Mouse (Mus musculus): ENCODE data around the gene Dnajb2. TPM values are rescaled to one million over a fixed set of nuclear protein-coding genes. Genes with fewer than 3 reads are reported as not detected.

Dnajb2 gene
- total RNA-seq, 2 experiments from 2014 or later: 154 to 386 TPM

- no peak for ATAC-seq (replicated peaks; ENCODE audit: low FRiP score, poor library complexity, severe bottlenecking)
Observed at GRCm38 (mm10) chr1:75289376-75289775, 53.2 kb downstream of the Dnajb2 start.

- no peak for ATAC-seq (replicated peaks; ENCODE audit: low FRiP score, poor library complexity, severe bottlenecking)
Observed at GRCm38 (mm10) chr1:75289888-75290431, 53.8 kb downstream of the Dnajb2 start.

- no peak for ATAC-seq (replicated peaks; ENCODE audit: low FRiP score, poor library complexity, severe bottlenecking)
Observed at GRCm38 (mm10) chr1:75290582-75290981, 54.4 kb downstream of the Dnajb2 start.

- no peak for ATAC-seq (replicated peaks; ENCODE audit: low FRiP score, poor library complexity, severe bottlenecking)
Observed at GRCm38 (mm10) chr1:75291321-75291720, 55.1 kb downstream of the Dnajb2 start.

- no peak for ATAC-seq (replicated peaks; ENCODE audit: low FRiP score, poor library complexity, severe bottlenecking)
Observed at GRCm38 (mm10) chr1:75292476-75293330, 56.5 kb downstream of the Dnajb2 start.

- ATAC-seq (replicated peaks; ENCODE audit: low FRiP score, poor library complexity, severe bottlenecking): no peak
Observed at GRCm38 (mm10) chr1:75293331-75293701, 57.1 kb downstream of the Dnajb2 start.

GRCm38 (mm10) chr1:75294294-75294693 is 58.1 kb downstream of the Dnajb2 start:
- ATAC-seq (replicated peaks; ENCODE audit: low FRiP score, poor library complexity, severe bottlenecking): no peak

Other genes with a start within 250 kb of the Dnajb2 start
- gene Nhej1, start 111.2 kb upstream of the Dnajb2 start, total RNA-seq (2015; ENCODE audit: low replicate concordance): 5.8 and 12.2 TPM in 2 replicates
- 10.5 and 11.0 TPM in 2 replicates for gene Nhej1, start 111.2 kb upstream of the Dnajb2 start, total RNA-seq (2017; ENCODE audit: low replicate concordance)
- gene Slc23a3, start 102.5 kb upstream of the Dnajb2 start, total RNA-seq (2015; ENCODE audit: low replicate concordance): not detected in 2 replicates
- gene Slc23a3, start 102.5 kb upstream of the Dnajb2 start, total RNA-seq (2017; ENCODE audit: low replicate concordance): not detected in 2 replicates
- 28.5 and 33.5 TPM in 2 replicates for gene Cnppd1, start 93.7 kb upstream of the Dnajb2 start, total RNA-seq (2015; ENCODE audit: low replicate concordance)
- gene Cnppd1, start 93.7 kb upstream of the Dnajb2 start, total RNA-seq (2017; ENCODE audit: low replicate concordance): 66.4 and 76.2 TPM in 2 replicates
- gene Retreg2, start 93.6 kb upstream of the Dnajb2 start, total RNA-seq (2015; ENCODE audit: low replicate concordance): 145 and 163 TPM in 2 replicates
- 133 and 149 TPM in 2 replicates for gene Retreg2, start 93.6 kb upstream of the Dnajb2 start, total RNA-seq (2017; ENCODE audit: low replicate concordance)
- 43.6 and 75.0 TPM in 2 replicates for gene Zfand2b, start 67.8 kb upstream of the Dnajb2 start, total RNA-seq (2015; ENCODE audit: low replicate concordance)
- gene Zfand2b, start 67.8 kb upstream of the Dnajb2 start, total RNA-seq (2017; ENCODE audit: low replicate concordance): 54.6 and 69.4 TPM in 2 replicates
- gene Abcb6, start 56.0 kb upstream of the Dnajb2 start, total RNA-seq (2015; ENCODE audit: low replicate concordance): 198 and 219 TPM in 2 replicates
- gene Abcb6, start 56.0 kb upstream of the Dnajb2 start, total RNA-seq (2017; ENCODE audit: low replicate concordance): 116 and 174 TPM in 2 replicates
- gene Ankzf1, start 44.3 kb upstream of the Dnajb2 start, total RNA-seq (2015; ENCODE audit: low replicate concordance): 5.9 and 7.6 TPM in 2 replicates
- 8.9 and 10.0 TPM in 2 replicates for gene Ankzf1, start 44.3 kb upstream of the Dnajb2 start, total RNA-seq (2017; ENCODE audit: low replicate concordance)
- 29.2 and 39.4 TPM in 2 replicates for gene Atg9a, start 44.2 kb upstream of the Dnajb2 start, total RNA-seq (2015; ENCODE audit: low replicate concordance)
- gene Atg9a, start 44.2 kb upstream of the Dnajb2 start, total RNA-seq (2017; ENCODE audit: low replicate concordance): 38.8 and 54.5 TPM in 2 replicates
- gene Glb1l, start 25.6 kb upstream of the Dnajb2 start, total RNA-seq (2015; ENCODE audit: low replicate concordance): 23.1 and 23.9 TPM in 2 replicates
- 14.2 and 43.3 TPM in 2 replicates for gene Glb1l, start 25.6 kb upstream of the Dnajb2 start, total RNA-seq (2017; ENCODE audit: low replicate concordance)
- gene Stk16, start 25.6 kb upstream of the Dnajb2 start, total RNA-seq (2015; ENCODE audit: low replicate concordance): 96.0 and 112 TPM in 2 replicates
- gene Stk16, start 25.6 kb upstream of the Dnajb2 start, total RNA-seq (2017; ENCODE audit: low replicate concordance): 82.3 and 141 TPM in 2 replicates
- gene Tuba4a, start 16.5 kb upstream of the Dnajb2 start, total RNA-seq (2015; ENCODE audit: low replicate concordance): 474 and 550 TPM in 2 replicates
- 246 TPM in 2 replicates for gene Tuba4a, start 16.5 kb upstream of the Dnajb2 start, total RNA-seq (2017; ENCODE audit: low replicate concordance)
- gene A630095N17Rik, start 4.3 kb upstream of the Dnajb2 start, total RNA-seq (2015; ENCODE audit: low replicate concordance): not detected in 2 replicates
- gene A630095N17Rik, start 4.3 kb upstream of the Dnajb2 start, total RNA-seq (2017; ENCODE audit: low replicate concordance): not detected in 2 replicates
- not detected in 2 replicates for gene Ptprn, start 28.1 kb downstream of the Dnajb2 start, total RNA-seq (2015; ENCODE audit: low replicate concordance)
- not detected in 2 replicates for gene Ptprn, start 28.1 kb downstream of the Dnajb2 start, total RNA-seq (2017; ENCODE audit: low replicate concordance)
- gene Resp18, start 42.0 kb downstream of the Dnajb2 start, total RNA-seq (2015; ENCODE audit: low replicate concordance): not detected in 2 replicates
- gene Resp18, start 42.0 kb downstream of the Dnajb2 start, total RNA-seq (2017; ENCODE audit: low replicate concordance): not detected in 2 replicates
- 7.5 and 7.6 TPM in 2 replicates for gene Dnpep, start 81.6 kb downstream of the Dnajb2 start, total RNA-seq (2015; ENCODE audit: low replicate concordance)
- gene Dnpep, start 81.6 kb downstream of the Dnajb2 start, total RNA-seq (2017; ENCODE audit: low replicate concordance): 1.7 and 6.5 TPM in 2 replicates
- not detected in 2 replicates for gene Des, start 123.9 kb downstream of the Dnajb2 start, total RNA-seq (2015; ENCODE audit: low replicate concordance)
- not detected in 2 replicates for gene Des, start 123.9 kb downstream of the Dnajb2 start, total RNA-seq (2017; ENCODE audit: low replicate concordance)
- gene Speg, start 138.9 kb downstream of the Dnajb2 start, total RNA-seq (2015; ENCODE audit: low replicate concordance): not detected in 2 replicates
- 0.13 TPM in 1 of 2 replicates, not detected in the other for gene Speg, start 138.9 kb downstream of the Dnajb2 start, total RNA-seq (2017; ENCODE audit: low replicate concordance)
- gene Gmppa, start 199.5 kb downstream of the Dnajb2 start, total RNA-seq (2015; ENCODE audit: low replicate concordance): 17.6 and 23.1 TPM in 2 replicates
- gene Gmppa, start 199.5 kb downstream of the Dnajb2 start, total RNA-seq (2017; ENCODE audit: low replicate concordance): 3.6 and 10.8 TPM in 2 replicates
- gene Asic4, start 214.0 kb downstream of the Dnajb2 start, total RNA-seq (2015; ENCODE audit: low replicate concordance): not detected in 2 replicates
- gene Asic4, start 214.0 kb downstream of the Dnajb2 start, total RNA-seq (2017; ENCODE audit: low replicate concordance): not detected in 2 replicates
- gene Chpf, start 242.9 kb downstream of the Dnajb2 start, total RNA-seq (2015; ENCODE audit: low replicate concordance): not detected in 2 replicates
- gene Chpf, start 242.9 kb downstream of the Dnajb2 start, total RNA-seq (2017; ENCODE audit: low replicate concordance): 0.77 TPM in 1 of 2 replicates, not detected in the other
- not detected in 2 replicates for gene Tmem198, start 243.1 kb downstream of the Dnajb2 start, total RNA-seq (2015; ENCODE audit: low replicate concordance)
- gene Tmem198, start 243.1 kb downstream of the Dnajb2 start, total RNA-seq (2017; ENCODE audit: low replicate concordance): not detected in 2 replicates

Measured in erythroid progenitor cell, adult 5-6 weeks (primary cell).